Mouse (Mus musculus): ENCODE measurements around the gene Ephb3.

Gene Ephb3

DNA sequence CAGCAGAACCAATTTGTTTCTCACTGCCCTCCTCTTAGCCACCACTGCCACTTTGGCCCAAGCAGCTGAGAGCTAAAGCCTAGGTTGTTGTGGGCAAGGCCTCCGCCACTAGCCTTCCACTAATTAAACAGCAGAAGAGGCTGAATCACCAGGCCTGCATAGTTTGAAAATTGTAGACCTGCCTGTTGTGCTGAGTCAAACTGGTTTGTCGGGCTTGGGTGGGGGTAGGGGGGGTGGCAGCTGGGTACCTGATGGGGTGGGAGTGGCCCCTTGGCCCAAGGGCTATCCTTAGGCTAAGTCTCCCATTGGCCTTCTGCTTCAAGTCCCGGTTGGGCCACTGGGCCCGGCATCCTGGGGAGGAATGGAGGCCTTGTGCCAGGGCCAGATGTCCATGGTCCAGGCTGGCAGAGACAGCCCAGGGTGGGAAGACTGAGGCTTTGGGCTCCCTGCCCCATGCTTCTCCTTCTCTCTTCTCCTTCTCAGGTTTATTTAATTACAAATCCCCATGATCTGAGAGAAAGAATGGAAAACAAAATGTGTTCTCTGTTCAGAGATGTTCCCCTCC lies 3.5 kb downstream of the Ephb3 start:
- DNase-seq: no peak

DNA sequence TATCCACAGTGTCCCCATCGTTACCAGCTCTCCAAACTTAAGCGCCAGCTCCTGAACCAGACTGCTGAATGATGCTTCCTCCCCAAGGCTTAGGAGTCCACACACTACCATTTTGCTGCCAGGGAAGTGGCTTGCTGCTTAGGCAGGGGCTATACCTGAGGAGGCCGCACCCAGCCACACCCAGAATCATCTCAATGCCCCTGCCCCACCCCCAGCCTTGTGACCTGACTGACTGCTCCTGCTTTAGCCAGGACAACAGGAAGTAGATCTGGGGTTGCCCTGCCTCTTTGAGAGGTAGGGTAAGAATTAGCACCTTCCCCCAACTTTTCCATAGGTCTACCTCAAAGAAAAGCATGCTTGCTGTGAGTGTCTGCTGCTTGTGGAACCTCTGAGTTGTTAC lies 4.7 kb downstream of the Ephb3 start:
- no peak for DNase-seq

DNA sequence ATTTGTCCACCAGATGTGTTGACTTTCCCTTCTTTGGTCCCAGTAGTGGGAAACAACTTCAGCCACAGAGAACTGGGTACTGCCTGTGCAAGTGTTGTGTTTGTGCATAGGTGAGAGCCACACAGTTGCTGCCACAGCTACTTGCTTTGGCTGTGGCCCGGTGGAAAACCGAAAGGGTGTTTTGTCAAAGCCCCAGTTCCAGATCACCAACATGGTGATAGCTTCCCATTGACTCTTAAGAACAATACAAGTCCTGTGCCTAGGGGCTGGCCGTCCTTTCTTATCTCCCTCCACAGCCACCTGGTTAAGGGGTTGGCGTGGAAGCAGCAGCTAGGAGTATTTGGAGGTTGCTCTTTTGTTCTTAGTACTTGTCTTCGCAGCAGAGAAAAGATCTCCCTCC lies 5.6 kb downstream of the Ephb3 start:
- no peak for DNase-seq

DNA sequence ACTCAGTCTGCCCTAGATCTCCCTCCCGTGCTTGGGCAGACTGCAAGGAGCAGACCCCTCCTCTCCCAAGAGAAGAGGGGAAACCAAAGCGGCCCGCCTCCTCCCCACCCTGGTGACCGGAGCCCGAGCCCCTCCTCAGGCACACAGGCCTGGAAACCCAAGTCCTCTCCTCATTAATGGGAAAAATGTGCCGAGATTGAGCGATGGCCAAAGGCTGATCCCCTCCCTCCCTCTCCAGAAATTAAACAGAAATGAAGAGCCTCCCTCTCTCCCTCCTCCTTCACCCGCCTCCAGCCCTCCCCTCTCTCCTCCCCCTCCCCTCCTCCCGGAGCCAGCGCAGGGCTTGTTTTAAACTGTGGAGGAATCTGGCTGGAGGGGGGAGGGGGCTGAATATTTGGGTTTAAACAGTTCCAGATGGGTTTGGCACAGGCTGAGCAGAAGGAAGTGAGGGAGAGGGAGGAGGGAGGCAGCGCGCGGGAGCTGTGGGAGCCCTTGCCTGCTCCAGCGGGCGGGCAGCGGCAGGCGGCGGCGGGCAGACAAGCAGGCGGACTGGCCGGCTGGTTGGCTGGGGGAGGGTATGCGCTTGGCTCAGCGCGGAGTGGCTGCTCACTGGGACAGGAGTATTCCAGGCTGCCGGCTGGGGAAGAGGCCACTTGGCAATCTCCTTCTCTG lies 6.2 kb downstream of the Ephb3 start:
- DNase-seq: peak; percentile 57 to 61

DNA sequence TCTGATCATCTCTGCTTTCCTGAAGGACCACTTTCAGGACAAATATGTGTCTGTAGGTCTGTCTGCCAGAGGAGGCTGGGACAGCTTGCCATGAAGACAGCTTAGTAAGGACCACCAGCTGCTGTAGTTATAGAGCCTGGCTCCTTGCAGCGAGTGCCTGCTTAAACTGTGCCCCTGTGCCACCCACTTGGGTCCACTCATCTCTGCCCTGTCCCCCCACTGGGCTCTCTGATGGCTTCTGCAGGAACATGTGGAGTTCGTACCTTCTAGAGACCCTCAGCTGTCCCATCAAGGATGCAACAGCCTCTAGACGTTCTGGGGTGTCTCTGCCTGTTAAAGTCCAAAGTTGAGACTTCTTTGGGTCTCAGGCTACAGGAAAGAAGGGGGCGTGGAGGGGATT lies 6.9 kb downstream of the Ephb3 start:
- DNase-seq: no peak

DNA sequence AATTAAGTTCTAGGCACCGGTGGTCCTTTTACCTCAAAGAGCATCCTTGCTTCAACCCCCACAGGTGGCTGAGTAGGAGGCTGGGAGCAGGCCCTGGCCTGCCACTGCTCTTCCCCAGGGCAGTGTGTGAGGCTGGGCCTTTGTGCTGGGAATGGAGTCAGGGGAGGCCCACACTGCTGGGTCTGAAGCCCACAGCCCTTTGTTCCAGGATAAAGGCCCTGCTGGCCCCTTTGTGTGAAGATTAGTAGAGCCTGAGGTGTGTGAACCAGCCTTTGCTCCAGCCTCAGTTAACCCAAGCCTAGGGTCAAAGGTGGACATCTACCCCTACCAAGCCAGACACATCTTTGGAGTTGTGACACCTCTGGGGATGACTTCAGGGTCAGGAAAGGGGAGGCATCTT lies 7.8 kb downstream of the Ephb3 start:
- no peak for DNase-seq

DNA sequence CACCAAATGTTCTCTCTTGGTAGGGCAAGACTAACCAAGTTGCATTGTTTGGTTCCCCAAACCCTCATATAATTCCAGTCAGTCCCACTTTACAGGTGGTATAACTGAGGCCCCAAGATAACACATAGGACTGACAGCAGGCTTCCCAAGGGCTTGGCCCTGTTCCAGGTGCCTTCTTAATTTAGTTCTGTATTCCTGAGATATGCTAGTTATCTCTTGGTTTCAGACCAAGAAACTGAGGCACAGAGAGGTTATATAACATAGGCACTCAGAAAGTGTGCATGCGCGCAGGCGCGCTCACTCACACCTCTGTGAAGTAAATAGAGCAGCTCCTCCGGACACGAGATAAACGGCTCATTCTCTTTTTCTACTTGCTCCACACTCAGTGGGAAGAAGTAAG lies 9.4 kb downstream of the Ephb3 start:
- DNase-seq: no peak

DNA sequence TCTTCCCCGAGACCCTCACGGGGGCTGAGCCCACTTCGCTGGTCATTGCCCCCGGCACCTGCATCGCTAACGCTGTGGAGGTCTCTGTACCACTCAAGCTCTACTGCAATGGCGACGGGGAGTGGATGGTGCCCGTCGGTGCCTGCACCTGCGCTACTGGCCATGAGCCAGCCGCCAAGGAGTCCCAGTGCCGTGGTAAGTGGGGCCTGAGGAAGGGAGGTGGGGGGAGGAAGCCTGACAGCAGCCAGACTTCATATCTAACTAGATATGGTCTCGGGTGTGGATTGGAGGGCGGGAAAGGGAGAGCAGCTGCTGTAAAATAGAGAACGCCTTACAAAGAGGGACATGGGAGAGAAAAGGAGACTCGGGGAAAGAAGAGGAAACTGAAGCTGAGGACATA lies 10.2 kb downstream of the Ephb3 start:
- DNase-seq: no peak

DNA sequence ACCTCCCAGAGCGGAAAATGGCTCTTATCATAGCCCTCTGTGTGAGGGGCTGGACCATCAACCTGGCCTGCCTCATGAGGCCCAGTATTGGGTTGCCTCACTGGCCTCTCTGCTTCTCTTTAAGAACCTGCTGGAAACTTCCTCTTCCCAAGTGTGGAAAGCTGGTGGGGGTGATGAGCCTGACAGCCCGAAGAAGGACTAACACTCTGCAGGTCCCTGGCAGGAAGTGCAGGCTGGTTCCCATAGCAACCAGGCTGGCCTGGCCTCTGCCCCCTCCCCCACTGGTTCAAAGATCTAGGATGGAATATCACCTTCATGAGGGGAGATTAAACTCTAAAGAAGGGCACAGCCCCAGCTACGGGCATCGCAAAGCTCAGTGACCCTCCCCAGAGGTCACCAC lies 11.5 kb downstream of the Ephb3 start:
- DNase-seq: no peak

DNA sequence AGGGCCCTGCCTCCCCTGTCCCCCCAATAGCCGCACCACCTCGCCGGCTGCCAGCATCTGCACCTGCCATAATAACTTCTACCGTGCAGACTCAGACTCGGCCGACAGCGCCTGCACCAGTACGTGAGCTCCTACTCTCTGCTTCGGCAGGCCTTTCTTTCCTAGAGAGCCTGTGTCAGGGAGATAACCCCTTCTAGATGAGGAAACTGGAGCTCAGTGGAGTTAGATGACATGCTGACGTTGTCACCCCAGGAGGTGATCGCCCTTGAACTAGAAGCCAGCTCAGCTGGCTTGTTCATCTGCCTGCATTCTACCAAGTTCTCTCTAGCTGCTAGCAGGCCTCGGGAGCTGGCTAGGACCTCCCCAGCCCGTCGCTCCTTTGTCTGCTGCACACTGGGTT lies 12.7 kb downstream of the Ephb3 start:
- no peak for DNase-seq

DNA sequence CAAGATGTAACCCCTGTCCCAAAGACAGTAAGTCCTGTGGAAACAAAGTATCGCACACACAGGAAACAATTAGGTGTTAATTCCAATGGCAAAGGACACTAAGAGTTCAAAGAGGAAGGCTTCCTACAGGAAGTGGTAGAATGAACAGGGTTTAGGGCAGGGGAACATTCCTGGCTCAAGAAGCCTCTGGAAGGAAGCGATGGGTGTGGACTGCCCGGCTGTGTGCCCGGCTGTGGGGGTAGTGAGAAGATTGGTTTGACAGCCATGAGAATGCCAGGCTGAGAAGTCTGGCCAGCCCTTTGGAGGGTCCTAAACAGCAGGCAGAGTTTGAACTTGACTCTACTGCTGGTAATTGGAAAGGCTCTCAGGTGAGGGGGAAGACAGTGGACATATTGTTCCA lies 15.1 kb downstream of the Ephb3 start:
- DNase-seq: no peak

DNA sequence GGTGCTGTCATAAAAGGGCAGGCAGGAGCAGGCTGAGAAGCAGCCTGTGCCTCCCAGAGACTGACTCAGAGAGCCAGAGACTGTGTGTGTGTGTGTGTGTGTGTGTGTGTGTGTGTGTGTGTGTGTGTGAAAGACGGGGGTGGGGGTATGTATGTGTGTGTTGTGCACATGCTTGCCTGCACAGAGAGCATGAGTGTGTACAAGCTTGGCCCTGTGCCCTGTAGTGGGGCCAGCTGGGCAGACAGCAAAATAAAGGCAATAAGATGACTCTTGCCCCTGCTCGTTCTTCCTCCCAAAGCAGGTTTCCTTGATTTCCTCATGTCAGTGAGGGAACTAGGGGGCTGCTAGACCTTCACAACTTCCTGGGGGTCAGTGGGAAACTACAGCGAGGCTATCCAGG lies 18.5 kb downstream of the Ephb3 start:
- DNase-seq: no peak

DNA sequence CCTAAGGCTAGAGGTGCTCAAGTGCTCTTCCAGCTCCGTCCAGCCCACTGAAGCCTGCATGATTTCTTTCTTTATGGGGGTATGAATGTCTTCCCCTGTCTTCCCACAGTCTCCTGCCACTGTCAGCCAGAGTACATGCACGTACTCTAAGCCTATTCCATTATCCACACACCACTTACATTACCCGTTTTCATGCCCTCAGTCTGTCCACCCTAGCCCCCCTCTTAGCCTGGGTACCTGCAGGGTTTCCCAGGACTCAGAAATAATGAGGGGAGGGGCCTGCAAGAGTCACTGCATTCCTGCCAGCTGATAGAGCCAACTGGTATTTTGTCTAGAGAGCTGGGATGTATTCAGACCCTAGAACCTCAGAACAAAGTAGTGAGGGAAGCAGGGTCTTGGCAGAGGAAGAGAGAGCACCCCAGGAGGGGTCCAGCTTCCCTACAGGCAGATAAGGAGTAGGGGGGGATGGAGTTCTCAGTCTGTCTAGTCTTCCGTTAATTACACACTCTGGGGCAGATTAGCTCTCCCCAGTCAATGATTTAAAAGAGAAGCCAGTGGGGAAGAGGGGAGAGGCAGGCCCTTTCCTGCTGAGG lies 20.2 kb downstream of the Ephb3 start:
- no peak for DNase-seq

DNA sequence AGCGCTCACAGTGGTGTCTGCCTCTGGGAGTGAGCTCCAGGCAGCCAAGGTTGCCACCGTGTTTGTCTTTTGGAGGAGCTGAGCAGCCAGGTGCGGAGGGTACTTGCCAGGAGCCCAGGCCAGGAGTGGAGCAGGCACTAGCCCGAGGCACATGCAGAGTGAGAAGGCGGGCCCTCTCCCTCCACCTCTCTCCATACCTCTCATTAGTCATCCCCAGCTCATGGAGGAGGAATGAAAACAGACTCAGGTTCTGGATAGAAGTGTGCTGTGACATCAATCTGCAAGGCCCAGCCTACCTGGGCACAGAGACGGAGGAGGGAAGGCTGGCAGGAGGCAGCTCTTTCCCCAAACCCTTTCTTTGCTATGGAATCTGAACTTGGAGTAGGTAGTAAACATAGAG lies 22.1 kb downstream of the Ephb3 start:
- no peak for DNase-seq

DNA sequence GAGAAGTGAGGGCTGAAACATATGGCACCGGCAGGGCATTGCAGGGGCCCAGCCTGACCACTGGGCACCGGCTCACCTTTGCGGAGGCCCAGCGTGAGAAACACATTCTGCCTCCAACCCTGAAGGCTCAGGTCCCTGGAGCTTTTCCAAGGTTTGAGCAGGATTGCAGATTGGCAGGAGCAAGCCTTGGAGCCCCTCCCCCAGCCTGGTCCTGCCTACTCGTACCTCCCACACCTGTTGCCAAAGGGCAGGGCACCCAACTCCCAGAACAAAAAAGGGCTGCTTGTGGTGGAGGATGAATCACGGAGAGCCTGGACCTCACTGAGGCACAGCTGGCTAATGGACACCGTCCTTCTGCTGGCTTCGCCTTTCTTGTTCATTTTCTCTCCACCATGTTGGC lies 30.6 kb downstream of the Ephb3 start:
- no peak for DNase-seq

DNA sequence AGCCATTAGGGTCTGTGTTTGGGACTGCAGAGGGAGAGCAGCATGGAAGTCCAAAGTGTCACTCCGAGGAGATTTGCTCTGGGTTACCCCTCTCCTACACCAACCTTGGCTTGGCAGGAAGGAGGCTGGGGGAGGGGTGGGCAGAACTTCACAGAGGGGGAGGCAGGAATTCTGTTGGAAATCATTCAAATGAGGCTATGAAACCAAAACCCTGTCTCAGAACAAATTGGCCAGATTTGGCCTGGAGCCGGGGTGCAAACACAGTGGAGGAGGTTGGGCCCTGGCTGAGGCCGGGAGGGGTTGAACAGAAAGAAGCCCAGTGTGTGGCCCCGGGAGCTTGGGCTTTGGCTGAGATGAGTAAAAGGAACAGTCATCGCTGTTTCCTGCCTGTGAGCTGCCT lies 34.2 kb downstream of the Ephb3 start:
- DNase-seq: no peak

DNA sequence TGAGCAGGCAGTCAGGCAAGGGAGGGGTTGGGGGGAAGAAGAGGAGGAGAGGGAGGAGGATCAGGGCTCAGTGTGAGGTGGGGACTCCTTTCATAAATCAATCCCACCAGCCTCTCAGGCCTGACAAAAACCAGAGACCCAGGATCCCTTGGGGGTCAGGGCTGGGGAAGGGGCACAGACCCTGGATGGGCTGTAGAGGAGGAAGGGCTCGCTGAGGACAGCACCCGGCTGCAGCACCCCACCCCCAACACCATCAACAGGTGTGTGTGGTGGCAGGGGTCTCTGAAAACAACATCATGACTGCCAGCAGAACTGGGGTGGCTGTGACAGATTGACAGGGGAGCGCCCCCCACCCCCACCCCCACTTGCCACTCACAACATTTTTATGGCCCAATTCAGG lies 36.0 kb downstream of the Ephb3 start:
- no peak for DNase-seq

DNA sequence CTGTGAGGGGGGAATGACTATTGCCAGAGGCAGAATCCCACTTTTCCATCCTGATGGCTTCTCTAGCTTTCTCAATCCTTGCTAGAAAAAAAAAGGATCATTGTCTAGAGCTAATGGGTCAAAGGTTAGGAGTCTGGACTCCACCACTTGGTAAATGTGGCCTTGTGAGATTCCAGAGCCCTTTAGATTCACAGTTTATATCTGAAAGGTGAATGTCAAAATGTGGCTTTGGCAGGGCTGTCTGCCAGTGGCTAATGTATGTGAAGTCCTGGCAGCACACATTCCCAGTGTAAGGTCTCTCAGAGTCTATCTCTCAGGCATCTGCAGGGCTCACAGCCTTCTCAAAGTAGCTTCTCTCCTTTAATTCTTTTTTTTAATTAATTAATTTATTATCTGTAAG lies 36.5 kb downstream of the Ephb3 start:
- DNase-seq: no peak

DNA sequence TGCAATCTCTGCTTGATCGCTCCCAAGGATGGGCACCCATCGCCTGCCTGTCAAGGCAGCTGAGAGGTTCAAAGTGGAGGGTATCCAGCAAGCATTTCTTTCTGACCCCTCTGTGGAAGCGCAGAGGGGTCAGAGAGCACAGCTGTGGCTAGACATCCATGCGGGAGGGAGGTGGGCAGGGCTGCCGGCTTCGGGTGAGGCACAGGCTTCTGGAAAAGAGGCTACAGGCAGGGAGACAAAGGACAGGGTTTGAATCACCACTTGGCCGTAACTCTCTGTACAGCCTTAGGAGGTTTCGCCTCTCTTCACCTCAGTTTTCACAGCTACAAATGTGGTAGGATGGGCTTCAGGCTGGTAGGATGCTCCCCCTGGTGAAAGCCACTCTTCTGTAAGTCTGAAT lies 38.4 kb downstream of the Ephb3 start:
- no peak for DNase-seq

DNA sequence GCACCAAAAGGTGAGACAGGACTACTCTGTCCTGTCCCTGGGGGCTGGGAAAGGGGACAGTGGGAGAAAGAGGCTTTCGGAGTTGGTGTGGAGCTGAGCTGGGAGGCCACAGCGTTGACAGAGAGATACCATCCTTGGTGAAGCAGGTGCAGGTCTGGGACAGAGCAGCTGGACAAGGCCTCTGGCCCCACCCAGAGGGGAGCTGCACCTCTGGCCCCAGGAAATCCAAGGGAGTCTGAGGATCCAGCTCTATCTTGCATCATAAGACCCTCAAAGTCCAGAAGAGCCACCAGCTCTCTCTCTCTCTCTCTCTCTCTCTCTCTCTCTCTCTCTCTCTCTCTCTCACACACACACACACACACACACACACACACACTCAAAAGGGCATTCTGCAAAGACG lies 40.2 kb downstream of the Ephb3 start:
- DNase-seq: no peak

DNA sequence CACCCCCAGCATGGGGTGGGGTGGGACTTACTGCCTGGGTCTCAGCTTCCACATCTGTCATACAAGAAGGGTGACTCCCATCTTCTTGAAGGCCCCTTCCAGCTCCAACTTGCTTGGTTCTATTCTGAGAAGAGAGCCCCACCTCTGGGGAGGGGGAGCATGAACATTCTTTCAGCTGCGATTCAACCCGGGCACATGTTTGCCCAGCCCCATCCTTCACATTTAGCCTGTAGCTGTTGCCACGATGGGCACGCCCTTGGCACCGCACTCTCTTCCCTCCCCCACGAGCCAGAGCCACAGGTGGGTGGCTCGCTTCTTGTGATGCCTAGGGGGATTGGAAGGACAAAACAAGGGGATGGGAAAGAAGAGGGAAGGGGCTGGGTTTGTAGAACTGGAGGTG lies 40.8 kb downstream of the Ephb3 start:
- DNase-seq: no peak

DNA sequence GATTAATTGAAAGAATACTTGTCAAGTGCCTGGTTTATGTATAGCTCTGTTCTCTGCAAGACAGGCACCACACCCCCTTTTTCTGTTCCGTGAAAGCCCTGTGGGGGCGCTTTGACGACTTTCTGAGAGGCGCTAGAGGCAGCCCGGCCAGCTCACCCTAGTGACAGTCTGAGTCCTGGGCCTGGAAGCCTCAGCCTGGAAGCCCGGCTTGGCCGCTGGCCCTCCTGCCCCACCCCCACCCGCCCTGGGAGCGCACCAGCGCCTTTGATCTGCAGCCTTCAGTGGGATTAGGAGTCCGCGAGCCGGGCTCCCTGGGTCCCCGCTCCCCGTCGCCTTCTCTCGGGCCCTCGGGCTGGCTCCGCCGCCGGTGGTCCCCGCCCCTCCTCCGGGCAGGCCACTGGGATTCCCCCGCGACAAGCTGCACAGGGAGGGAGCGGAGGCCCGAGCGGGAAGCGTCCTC lies 41.4 kb downstream of the Ephb3 start:
- peak; percentile 69 for DNase-seq

DNA sequence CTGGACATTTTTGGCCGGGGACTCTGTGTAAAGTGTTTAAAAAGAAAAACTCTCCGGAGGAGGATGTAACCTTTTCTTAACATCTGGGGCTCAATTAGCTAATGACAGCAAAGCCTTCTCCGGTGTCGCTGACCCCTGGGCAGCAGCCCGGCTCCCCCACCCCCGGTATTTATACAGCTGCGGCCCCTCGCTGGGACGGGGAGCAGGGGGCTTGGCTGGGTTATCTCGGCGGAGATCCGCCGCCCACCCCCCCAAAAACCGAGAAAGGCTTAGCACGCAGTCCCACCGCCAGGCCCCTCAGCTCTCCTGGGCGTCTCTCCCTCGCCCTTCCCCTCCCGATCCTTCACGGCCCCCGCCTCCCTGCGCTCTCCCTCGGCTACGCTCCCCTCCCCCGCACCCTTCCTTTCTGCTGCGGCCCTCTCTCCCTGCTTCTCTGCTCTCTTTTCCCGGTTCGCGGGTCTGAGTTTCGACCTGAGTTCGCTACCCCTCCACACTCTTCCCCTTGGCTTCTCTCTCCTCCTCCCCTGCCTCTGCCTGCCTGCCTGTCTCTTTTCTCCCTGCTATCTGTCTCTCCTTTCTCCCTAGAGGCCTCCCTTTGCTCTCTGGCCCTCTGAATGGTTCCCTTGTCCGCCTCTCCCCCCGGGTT lies 42.0 kb downstream of the Ephb3 start:
- DNase-seq: peak in 1 of 2 experiments; percentile 14

DNA sequence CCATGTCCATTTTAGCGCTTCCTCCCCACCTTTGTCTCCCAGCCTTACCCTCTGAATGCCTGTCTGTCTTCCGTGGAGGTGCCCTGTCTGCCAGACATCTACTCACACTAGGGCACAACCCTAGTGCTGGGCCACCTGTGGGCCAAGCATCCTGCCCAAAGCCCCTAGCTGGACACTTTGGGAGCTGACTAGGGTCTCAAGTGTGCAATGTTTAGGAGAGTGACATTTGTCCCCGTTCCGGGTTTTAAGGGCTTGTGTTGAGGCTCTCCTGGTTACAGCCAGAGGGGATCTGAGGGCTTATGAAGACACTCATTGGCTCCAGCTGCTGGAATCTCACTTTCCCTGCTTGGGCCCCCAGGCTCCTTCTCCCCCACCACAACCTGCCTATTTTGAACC lies 42.5 kb downstream of the Ephb3 start:
- DNase-seq: no peak
